Mouse (Mus musculus): ENCODE data around the gene Rarb.
A peak's percentile ranks its signal among the peaks of the same experiment; 100 is the strongest.

Gene Rarb

DNA sequence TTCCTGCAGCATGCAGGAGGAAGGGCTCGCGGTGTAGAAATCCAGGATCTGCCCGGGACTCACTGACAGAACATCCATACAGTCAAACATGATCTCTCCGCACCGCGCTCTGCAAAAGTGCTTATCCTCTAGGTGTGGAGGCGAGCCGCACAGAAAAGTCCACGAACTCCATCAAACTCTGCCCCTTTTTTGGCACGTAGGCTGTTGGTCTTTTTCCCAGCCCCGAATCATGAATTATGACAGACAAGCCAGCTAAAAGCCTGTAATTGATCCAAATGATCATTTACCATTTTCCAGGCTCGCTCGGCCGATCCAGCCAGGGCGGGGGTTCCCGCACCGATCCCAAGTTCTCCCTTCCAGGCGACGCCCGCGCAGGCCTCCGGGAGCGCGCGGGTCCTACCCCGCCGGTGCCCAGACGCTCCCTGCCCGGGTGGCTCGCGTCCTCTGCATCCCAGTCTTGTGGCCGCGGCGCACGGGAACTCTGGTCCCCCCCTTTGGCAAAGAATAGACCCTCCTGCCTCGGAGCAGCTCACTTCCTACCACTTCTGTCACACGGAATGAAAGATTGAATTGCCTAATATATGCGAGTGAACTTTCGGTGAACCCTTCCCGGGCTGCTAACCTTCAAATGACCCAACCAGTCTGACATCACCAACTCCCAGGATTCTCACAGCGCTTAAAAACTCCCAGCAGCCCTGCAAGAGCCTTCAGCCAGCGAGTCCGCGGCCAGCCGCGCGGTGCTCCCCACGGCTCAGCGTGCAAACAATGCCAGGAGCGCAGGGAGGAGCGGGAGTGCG, 243.8 kb downstream of the Rarb start:
- peak; percentile 93 for DNase-seq

- DNase-seq = no peak
Measured at GRCm38 (mm10) chr14:16573475-16574171, 245.3 kb downstream of the Rarb start.

DNA sequence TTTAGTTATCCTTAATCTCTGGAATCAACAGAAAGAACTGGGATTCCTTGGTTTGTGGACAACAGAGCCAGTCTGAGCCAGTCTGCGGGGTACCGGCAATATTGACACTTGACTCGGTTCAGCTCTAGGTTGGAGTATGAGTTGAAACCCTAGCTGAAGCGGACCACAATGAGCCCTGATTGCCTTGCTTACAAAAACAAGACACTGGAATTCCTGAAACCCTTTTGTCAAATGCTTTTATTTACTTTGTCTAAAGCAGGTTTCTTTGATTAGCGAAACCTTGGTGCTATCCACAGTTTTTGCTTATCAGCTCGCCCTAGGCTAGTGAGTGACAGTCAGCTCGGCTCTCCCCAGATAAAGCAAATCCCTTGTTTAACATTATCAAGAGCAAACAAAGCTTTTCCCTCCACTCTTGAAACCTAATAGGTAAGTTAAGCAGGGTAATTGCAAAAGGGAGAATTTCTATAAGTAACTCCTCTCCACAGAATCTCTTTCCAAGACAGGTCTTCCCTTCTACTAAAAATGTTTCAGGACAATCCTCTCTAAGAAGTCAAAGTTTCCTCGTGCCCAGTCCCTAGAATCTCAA, 246.1 kb downstream of the Rarb start:
- DNase-seq = no peak

- no peak for DNase-seq
Measured at GRCm38 (mm10) chr14:16569506-16570001, 249.4 kb downstream of the Rarb start.

- DNase-seq = no peak
Measured at GRCm38 (mm10) chr14:16566920-16567319, 252.0 kb downstream of the Rarb start.

GRCm38 (mm10) chr14:16563912-16564311, 255.0 kb downstream of the Rarb start:
- DNase-seq = no peak

DNA sequence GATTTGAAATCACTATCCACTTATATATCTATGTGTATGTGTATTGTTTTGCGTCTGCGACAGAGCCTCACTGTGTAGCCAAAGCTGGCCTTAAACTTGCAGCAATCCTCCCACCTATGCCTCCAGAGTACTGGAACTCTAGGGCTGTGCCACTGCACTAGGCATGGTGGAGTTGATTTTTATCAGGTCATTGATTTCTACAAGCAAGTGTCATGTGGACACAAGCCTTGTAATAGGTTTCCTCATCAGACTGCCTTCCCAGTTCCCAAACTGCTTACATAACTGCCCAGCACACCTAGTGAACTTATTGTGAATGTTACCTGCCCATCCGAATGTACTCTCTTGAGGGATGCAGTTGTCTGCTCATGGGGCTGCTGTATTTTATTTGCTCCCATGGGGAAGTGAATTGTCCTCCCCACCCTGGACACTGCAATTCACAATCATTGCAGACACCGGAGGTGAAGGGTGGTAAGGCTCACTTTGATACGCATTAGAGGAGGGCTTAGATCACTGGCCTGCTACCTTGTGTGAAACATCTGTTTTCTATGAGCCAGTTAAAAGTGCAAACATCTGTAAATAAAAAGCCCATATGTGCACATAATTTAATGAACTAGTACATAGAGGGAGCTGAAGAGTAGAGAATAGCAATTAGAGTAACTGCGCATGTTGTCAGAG, 257.3 kb downstream of the Rarb start:
- DNase-seq = no peak

DNA sequence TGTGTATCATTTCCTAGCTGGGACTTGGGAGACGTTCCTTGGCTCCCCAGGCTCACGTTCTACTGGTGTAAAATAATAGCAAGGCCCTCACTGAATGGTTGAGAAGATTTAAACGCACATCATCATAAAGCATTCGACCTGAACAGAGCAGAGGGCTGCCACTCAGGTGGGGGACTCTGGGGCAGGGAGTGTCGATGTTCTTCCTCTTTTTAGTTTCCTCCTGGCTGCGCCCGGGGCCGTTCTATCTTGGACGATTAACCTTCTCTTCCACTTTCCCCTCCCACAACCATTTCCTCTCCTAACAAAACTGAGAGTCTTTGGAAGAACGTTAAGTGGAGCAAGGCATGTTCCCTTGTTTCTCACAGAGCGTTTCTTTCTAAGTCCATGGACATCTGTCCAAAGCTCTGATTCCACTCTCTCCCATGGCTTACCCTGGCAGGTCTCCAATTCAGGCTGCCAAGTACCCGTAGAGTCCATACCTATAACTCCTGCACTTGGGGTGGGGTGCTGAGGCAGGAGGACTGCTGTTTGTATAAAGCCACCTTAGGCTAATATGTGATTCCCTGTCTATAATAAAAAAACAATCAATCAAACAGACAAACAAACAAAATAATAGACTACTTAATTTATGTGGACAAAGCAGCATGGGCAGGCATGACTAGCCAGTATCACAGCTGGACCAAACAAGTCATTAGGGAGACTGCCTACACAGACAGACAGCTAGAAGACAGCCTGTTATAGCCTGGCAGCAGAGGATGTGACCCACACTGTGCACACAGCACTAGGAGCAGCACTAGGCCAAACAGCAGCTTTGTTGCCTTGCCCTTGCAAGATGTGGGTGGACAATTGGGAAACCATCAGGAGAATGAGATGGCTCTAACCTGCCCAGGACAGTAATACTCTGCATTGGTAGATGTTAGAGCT, 259.4 kb downstream of the Rarb start:
- DNase-seq = no peak

DNA sequence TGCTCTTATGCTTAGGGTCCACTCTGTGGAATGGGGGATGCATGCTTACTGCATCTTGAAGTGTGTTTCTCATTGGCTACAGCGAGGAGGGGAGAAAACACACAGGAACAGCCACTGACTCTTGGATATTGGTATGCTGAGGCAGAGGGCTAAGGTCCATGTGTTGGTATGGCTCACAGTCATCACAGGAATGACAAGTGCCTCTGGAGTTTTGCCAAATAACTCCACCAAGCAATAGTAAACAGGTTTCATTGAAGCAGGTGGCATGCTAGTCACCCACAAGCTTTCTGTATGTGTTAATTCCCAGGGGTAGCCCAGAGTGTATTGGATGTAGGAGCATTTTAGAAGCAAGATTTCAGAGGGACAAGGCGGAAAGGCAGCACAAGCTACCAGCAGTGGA, 260.9 kb downstream of the Rarb start:
- DNase-seq = no peak

GRCm38 (mm10) chr14:16554643-16555459, 264.1 kb downstream of the Rarb start:
- peak; percentile 40 for DNase-seq

DNA sequence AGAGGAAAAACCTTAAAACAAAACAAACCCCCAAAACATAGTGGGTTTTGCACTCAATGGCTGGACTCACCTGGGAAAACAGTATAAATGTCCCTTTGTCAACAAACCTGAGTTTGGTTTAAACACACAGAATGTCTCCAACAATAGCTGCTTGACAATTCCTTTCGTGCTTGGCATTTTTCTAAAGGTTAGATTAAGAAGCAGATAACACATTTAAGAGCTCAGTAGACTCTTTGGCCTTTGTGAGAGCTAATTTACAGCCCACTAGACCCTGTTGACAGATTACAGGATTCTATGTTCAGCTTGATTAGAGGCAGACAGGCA, 264.7 kb downstream of the Rarb start:
- no peak for DNase-seq

DNA sequence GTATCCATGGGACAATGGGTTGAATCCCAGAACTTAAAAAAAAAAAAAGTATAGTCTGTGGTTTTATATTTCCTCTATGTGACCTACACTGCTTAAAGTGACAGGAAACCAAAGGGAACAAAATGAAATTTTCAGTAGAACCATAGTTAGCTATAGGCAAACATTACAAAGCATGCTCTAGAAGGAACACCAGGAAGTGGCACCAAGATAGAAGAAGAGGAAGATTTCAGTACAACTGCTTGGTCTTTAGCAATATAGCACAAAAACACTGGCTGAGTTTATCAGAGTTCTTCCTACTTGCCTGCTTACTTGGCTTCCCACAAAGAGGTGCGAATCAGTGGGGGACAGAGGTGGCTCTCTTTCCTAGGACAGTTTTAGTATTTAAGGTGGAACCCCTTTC, 266.7 kb downstream of the Rarb start:
- no peak for DNase-seq

- no peak for DNase-seq
Measured at GRCm38 (mm10) chr14:16551843-16552242, 267.1 kb downstream of the Rarb start.

GRCm38 (mm10) chr14:16548200-16548576, 270.8 kb downstream of the Rarb start:
- no peak for DNase-seq

DNA sequence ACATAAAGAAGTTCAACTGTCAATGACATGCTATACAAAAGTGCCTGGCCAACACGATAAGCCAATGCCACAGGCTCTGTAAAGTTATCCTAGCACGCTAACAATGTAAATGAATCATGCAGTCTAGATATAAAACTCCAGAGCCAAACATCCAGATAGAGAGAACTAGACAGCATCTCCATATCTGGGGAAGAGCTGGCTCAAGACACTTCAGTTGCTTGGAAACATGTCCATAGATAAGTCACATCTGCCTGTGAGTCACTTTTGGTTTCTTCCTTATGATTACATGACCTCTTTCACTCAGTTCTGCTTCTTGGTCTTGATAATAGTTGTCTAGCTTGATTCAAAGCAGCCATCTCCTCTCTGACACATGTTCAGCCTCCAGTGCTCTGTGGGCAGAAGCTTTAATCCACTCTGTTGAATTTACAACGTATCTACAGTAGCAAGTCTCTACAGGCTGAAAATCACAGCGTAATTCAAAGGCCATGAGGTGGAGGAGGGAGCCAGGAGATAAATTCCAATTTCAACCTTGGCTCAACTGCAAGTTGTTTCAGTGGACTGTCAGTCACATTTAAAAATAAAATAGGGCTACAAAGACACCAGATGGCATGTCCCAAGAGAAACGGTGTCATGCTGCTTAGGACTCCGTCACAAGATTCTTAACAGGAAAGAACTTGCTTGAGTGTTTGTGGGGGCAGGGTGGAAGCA, 271.3 kb downstream of the Rarb start:
- no peak for DNase-seq

DNA sequence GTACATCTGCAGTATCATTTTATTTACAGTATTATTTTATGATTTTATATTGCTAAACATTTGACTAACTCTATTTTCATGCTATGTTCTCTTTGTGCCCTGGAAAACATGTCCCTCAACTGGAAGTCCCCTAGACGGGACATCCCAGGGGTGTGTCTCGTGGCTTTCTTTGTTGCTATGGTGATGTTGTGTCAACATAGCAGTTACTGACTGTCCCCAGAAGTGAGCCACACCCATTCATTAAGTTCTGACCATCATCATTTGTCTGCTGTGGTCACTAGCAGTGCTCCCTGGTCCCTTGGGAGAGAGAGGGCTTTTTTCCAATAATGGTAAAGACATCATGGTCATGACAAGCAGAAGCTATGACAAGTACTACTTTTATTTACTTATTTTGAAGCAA, 274.0 kb downstream of the Rarb start:
- no peak for DNase-seq

- DNase-seq = no peak
Measured at GRCm38 (mm10) chr14:16541641-16542040, 277.3 kb downstream of the Rarb start.

GRCm38 (mm10) chr14:16537433-16537832, 281.5 kb downstream of the Rarb start:
- DNase-seq = no peak

- no peak for DNase-seq
Measured at GRCm38 (mm10) chr14:16528631-16529030, 290.3 kb downstream of the Rarb start.

- peak; percentile 24 for DNase-seq
Measured at GRCm38 (mm10) chr14:16526120-16526519, 292.8 kb downstream of the Rarb start.

Measured in kidney, adult 11 months (tissue).